Mouse (Mus musculus) heart, embryonic 13.5 days (tissue): ENCODE measurements around the gene B3gnt9. TPM values are rescaled to one million over a fixed set of nuclear protein-coding genes. Genes with fewer than 3 reads are reported as not detected.

ENCODE experiments used
- ATAC-seq: fragments of 200-750 bp; cut with Nextera tagmentation; 2 replicates; pipeline ENCODE4 v1.8.0; 2017; ENCODE audit warnings: moderate TSS enrichment; ENCODE audit not compliant: insufficient number of reproducible peaks, low FRiP score, low TSS enrichment; ENCODE audit errors: extremely low read depth
- H3K27ac ChIP-seq: fragments of 300-500 bp; sonication (generic); replicated peaks from 2 replicates; pipeline ENCODE4 v1.5.1; 2015; ENCODE audit warnings: moderate library complexity, mild to moderate bottlenecking, inconsistent platforms
- H3K27me3 ChIP-seq: fragments of 300-500 bp; sonication (generic); replicated peaks from 2 replicates; pipeline ENCODE4 v1.6.1; 2015; ENCODE audit warnings: mild to moderate bottlenecking, inconsistent platforms
- H3K36me3 ChIP-seq: fragments of 300-500 bp; sonication (generic); 2 replicates; pipeline ENCODE4 v1.6.1; 2015; ENCODE audit warnings: mild to moderate bottlenecking, inconsistent platforms
- H3K4me1 ChIP-seq: fragments of 300-500 bp; sonication (generic); 2 replicates; pipeline ENCODE4 v1.6.1; 2015; ENCODE audit warnings: inconsistent platforms
- H3K4me2 ChIP-seq: fragments of 300-500 bp; sonication (generic); 2 replicates; pipeline ENCODE4 v1.6.1; 2015; ENCODE audit warnings: inconsistent platforms, mild to moderate bottlenecking, moderate library complexity
- H3K4me3 ChIP-seq: fragments of 300-500 bp; sonication (generic); 2 replicates; pipeline ENCODE4 v1.5.1; 2015; ENCODE audit warnings: moderate library complexity, mild to moderate bottlenecking, inconsistent platforms
- H3K9ac ChIP-seq: fragments of 300-500 bp; sonication (generic); 2 replicates; pipeline ENCODE4 v1.6.1; 2015; ENCODE audit warnings: inconsistent platforms, mild to moderate bottlenecking, moderate library complexity
- H3K9me3 ChIP-seq: fragments of 300-500 bp; sonication (generic); 2 replicates; pipeline ENCODE4 v1.6.1; 2016; ENCODE audit warnings: inconsistent platforms
- WGBS: fragments of 180-500 bp; shearing (Covaris S2); methylation state at CpG from one replicate; pipeline ENCODE4 v1.1.7; 2015; ENCODE audit warnings: mixed read lengths; 5-methylcytosine and 5-hydroxymethylcytosine counted together
- polyA plus RNA-seq: library from polyadenylated mRNA; unstranded; fragments of >200 nt; fragmentation: Nextera tagmentation; extraction: Ambion mirVana; gene quantifications from 2 replicates; pipeline ENCODE4 v1.2.1, GENCODE M21; 2015

B3gnt9 gene
- polyA plus RNA-seq, 1 experiment from 2014 or later: 14.5 TPM

DNA sequence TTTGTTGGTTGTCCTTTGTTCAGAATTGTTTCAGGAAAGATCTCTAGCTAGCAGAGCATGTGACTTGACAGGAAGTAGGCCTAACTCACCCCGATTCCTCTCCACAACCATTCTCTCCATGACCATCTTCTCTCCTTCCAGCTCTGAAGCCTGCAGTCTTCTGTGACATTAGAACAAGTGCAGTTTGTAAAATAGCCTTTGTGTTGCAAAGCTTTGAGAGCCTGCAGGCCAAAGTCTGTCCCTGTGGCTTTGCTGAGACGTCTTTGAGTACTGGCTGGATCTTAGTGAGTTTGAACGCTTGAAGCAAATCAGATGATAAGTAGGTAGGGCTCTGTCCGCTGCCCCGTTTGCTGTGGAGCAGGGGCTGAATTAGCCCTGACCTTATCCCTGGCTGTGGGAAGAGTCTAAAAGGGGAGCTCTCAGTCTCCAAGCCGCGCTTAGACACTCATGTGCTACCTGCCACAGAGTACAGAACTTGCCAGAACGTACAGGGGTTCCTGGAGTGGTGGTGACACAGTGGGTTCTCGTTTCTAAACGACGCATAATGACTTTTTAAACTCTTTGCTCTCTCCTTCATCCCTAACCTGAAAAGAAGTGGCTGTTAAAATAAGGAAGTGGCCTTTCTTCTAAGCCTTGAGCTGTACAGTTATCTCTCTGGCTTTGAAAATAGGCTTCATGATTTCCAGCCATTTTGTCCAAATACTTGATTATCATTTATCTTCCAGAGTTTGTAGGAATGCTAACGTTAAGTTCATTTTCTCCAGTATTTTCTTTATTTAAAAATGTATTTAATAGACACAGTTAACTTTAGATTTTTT, 23.2 kb downstream of the B3gnt9 start:
- Histone ChIP-seq H3K9ac (no peak overlapping the region), H3K4me3 (no peak overlapping the region), H3K4me2 (no peak overlapping the region), H3K36me3 (peaks cover 19% of the 10 kb centered on the region), H3K27me3 (no peaks in the 10 kb centered on the region), H3K9me3 (no peaks in the 10 kb centered on the region), H3K4me1 (0 out of 2 replicates have a peak, but pooled peaks cover 7% of the 10 kb centered on the region), H3K27ac (no peak overlapping the region)
- 80% methylated on average over 12 of the region's 12 CpGs for WGBS
- no peak for ATAC-seq

DNA sequence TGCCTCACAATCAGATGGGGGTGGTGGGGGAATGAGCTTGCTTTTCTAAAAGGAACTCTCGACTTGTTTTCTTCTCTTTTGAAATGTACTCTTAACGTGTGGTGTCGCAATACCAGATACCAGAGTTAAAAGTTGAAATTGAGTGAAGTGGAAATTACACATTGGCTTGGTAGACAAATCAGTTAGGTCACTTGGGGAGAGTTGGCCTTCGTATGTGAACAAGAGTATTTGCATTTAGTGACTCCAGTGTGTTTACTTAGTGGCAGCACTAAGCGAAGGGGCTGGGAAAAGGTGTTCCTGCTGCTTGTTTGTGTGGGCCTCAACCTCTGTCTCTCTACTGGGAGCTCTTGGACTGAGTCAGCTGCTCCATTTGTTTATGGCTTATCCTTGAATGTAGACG, 29.0 kb downstream of the B3gnt9 start:
- 25% methylated on average over 6 of the region's 6 CpGs for WGBS
- no peak for ATAC-seq
- Histone ChIP-seq H3K4me1 (peaks cover 21% of the 10 kb centered on the region), H3K9ac (peak overlapping the region; percentile 87), H3K27ac (peak overlapping the region; percentile 92; the same call in 1 of the 2 replicates), H3K4me2 (peak overlapping the region; percentile 82), H3K9me3 (no peaks in the 10 kb centered on the region), H3K36me3 (no peaks in the 10 kb centered on the region), H3K27me3 (no peaks in the 10 kb centered on the region), H3K4me3 (peak overlapping the region; percentile 70)

DNA sequence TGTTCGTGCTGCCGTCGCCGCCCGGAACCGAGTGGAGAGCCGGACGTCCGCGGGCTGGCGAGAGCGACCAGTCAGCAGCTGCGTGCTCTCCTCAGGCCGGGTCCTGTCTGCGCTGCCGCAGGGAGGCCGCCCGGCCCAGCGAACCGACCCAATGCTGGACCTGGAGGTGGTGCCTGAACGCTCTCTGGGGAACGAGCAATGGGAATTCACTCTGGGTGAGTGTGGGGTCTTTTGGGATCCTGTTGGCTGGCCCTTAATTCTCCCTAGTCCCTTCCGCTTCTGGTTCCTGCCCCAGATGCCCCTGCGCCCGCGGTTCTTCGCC, 29.7 kb downstream of the B3gnt9 start:
- peak overlapping the region; percentile 70 for H3K4me3 ChIP-seq
- H3K4me1 ChIP-seq: peaks cover 18% of the 10 kb centered on the region
- no peaks in the 10 kb centered on the region for H3K36me3 ChIP-seq
- peak overlapping the region; percentile 92 for H3K27ac ChIP-seq
- under 1% methylated on average over 27 of the region's 27 CpGs for WGBS
- no peaks in the 10 kb centered on the region for H3K9me3 ChIP-seq
- no peak; the same call in none of the 2 replicates for ATAC-seq
- H3K4me2 ChIP-seq: peak overlapping the region; percentile 82
- H3K9ac ChIP-seq: peak overlapping the region; percentile 87
- no peaks in the 10 kb centered on the region for H3K27me3 ChIP-seq

- Histone ChIP-seq H3K36me3 (no peaks in the 10 kb centered on the region), H3K27ac (peak within 1 kb of the TSS; percentile 92), H3K9ac (peak within 1 kb of the TSS; percentile 87), H3K4me2 (peak within 1 kb of the TSS; percentile 82), H3K4me1 (peaks cover 18% of the 10 kb centered on the region), H3K27me3 (no peaks in the 10 kb centered on the region), H3K9me3 (no peaks in the 10 kb centered on the region), H3K4me3 (peak within 1 kb of the TSS; percentile 70)
- WGBS: 3% methylated on average over 34 of the region's 34 CpGs
- peak; percentile 89; the same call in 1 of the 2 replicates for ATAC-seq
These were observed 30.3 kb downstream of the B3gnt9 start, which contains the start of gene D230025D16Rik for GRCm38 (mm10) chr8:105224413-105225271. D230025D16Rik (plus strand) TSS chr8:105225145.

GRCm38 (mm10) chr8:105223850-105224249, 31.1 kb downstream of the B3gnt9 start:
- Histone ChIP-seq H3K27ac (peak overlapping the region; percentile 92; the same call in 1 of the 2 replicates), H3K4me2 (peak overlapping the region; percentile 82), H3K9ac (peak overlapping the region; percentile 87; the same call in 1 of the 2 replicates)

DNA sequence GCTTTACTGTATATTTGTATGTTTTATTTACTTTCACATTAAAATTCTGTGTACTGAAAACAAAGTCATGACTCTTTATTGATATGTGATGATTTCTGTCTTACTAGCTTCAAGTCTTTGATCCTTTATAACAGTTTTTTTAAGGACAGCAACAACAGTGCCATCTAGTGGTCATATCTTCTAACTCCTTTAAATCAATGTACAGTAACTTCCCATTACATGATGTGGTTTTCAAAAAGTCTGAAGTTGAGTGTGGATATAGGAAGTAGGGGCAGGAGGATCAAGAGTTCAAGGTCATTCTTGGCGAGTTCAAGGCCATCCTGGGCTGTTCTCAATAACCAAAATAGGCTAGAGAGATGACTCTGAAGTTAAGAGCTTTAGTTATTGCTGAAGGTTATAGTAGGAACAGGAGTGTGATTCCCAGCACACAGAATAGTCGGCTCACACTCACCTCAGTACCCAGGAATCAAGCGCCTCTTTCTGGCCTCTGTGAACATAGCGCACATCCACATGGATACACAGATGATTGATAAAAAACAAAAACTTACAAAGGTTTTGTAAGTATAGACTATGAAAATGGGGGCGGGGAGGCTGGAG, 36.9 kb downstream of the B3gnt9 start:
- no peaks in the 10 kb centered on the region for H3K27me3 ChIP-seq
- no peak overlapping the region for H3K4me3 ChIP-seq
- H3K4me2 ChIP-seq: no peak overlapping the region
- ATAC-seq: no peak
- H3K4me1 ChIP-seq: no peaks in the 10 kb centered on the region
- H3K27ac ChIP-seq: no peak overlapping the region
- no peaks in the 10 kb centered on the region for H3K9me3 ChIP-seq
- no peak overlapping the region for H3K9ac ChIP-seq
- 72% methylated on average over 5 of the region's 5 CpGs for WGBS
- peaks cover 34% of the 10 kb centered on the region for H3K36me3 ChIP-seq

More at GRCm38 (mm10) chr8:105223850-105224249, 31.1 kb downstream of the B3gnt9 start:
- Histone ChIP-seq H3K4me1 (peaks cover 18% of the 10 kb centered on the region), H3K9me3 (no peaks in the 10 kb centered on the region), H3K27me3 (no peaks in the 10 kb centered on the region), H3K36me3 (no peaks in the 10 kb centered on the region), H3K4me3 (no peak overlapping the region)
- ATAC-seq: no peak
- 68% methylated on average over 7 of the region's 7 CpGs for WGBS

DNA sequence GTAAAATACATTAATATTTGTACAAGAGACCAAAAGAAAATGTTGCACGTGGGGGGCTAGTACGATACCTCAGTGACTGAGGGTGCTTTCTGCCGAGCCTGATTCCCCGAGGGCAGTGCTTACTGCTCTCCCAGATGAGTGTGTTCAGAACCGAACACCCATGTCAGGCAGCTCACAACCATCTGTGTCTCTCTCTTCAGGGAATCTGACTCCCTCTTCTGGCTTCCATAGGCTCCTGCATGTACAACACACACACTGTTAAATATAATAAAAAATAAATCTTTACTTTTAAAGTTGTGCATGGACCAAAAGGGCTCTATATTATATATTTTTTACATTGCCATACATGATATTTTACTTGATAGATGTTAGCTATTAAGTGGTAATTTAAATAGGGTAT, 40.8 kb downstream of the B3gnt9 start:
- H3K27ac ChIP-seq: no peak overlapping the region
- H3K27me3 ChIP-seq: no peaks in the 10 kb centered on the region
- ATAC-seq: no peak
- no peak overlapping the region for H3K9ac ChIP-seq
- WGBS: 86% methylated on average over 5 of the region's 5 CpGs
- H3K9me3 ChIP-seq: no peaks in the 10 kb centered on the region
- H3K4me1 ChIP-seq: peaks cover 6% of the 10 kb centered on the region
- peaks cover 42% of the 10 kb centered on the region for H3K36me3 ChIP-seq
- H3K4me3 ChIP-seq: no peak overlapping the region
- H3K4me2 ChIP-seq: no peak overlapping the region

DNA sequence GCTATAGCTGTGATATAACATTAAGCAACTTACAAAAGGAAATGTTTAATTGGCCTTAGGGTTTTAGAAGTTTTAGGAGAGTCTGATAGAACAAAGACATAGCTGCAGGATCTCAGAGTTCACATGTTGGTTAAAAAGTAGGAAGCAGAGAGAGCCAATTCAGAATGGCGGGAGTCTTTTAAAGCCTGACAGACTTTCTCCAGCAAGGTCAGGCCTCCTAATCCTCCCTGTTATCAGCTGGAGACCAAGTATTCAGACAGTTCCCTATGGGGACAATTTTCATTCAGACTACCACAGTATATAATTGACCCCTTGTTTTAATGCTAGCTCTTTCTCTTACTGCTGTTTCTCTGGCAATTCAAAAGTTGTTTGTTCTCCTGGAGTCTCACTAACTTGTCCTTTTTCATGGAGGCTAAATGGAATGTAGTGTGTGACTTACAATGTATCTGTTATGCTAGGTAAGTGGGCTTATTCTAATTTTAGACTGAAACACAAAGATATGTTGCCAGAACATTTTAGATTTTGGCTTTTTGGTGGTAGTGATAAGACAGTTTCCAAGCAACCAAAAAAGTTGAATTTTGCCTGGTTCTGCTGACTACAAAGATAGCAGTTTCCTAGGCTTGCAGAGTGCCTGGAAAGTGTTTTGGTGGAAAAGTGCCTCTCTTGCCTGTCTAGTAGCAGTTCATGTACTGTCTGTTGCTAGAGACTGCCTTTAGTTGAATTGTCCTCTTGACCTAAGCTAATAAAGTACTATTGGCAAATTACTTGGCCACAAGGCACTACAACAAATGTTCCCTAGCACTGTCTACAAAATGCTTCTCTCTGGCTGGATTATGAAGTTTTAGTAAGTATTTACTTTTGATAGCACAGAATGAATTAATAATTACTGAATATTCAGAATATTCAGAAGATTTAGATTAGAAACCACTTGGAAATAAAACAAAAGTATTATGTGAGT, 45.5 kb downstream of the B3gnt9 start:
- Histone ChIP-seq H3K4me3 (no peak overlapping the region), H3K27ac (peak overlapping the region; percentile 54; the same call in 1 of the 2 replicates), H3K4me2 (no peak overlapping the region), H3K27me3 (no peaks in the 10 kb centered on the region), H3K9ac (no peak overlapping the region), H3K4me1 (peaks cover 9% of the 10 kb centered on the region), H3K9me3 (no peaks in the 10 kb centered on the region), H3K36me3 (peaks cover 42% of the 10 kb centered on the region)
- WGBS: 28% methylated on average over 1 of the region's 1 CpGs
- ATAC-seq: no peak

- 81% methylated on average over 2 of the region's 2 CpGs for WGBS
- Histone ChIP-seq H3K4me1 (peaks cover 9% of the 10 kb centered on the region), H3K4me2 (no peak overlapping the region), H3K9ac (no peak overlapping the region), H3K27ac (no peak overlapping the region), H3K9me3 (no peaks in the 10 kb centered on the region), H3K27me3 (no peaks in the 10 kb centered on the region), H3K36me3 (peaks cover 49% of the 10 kb centered on the region), H3K4me3 (no peak overlapping the region)
- ATAC-seq: no peak
These were observed 47.2 kb downstream of the B3gnt9 start for GRCm38 (mm10) chr8:105207675-105208273.

DNA sequence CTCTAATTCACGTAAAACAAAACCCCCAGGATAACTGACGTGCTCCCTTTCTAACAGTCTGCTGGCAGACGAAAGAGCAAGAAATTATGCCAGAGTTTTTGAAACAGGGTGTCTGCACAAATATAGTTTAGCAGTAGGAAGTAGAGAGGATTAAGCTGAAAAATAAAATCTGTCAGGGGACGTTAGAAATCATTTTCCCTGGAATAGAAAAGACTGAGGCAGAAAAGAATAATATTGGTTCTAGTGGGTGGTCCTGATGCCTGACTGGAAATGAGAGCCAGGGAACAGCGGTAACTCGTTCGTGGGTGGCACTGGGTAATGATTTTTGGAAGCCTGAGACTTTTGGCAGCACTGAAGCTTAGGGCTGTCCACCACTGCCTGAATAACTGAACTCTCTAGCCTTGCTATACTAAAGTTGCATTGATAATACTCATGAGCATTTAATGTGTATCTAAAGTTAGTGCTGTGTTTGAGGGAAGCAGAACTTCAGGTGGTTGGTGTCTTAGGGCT, 48.1 kb downstream of the B3gnt9 start:
- H3K27me3 ChIP-seq: no peaks in the 10 kb centered on the region
- no peak overlapping the region for H3K9ac ChIP-seq
- H3K36me3 ChIP-seq: peaks cover 55% of the 10 kb centered on the region
- WGBS: 78% methylated on average over 7 of the region's 7 CpGs
- no peak overlapping the region for H3K4me3 ChIP-seq
- H3K4me1 ChIP-seq: peaks cover 9% of the 10 kb centered on the region
- H3K9me3 ChIP-seq: no peaks in the 10 kb centered on the region
- no peak for ATAC-seq
- H3K4me2 ChIP-seq: no peak overlapping the region
- no peak overlapping the region for H3K27ac ChIP-seq
